Mouse (Mus musculus) midbrain, embryonic 16.5 days (tissue): Measurements from ENCODE around the gene Tex14. TPM values are rescaled to one million over a fixed set of nuclear protein-coding genes. Genes with fewer than 3 reads are reported as not detected.

Experiments used
- ATAC-seq: fragments of 200-750 bp; cut with Nextera tagmentation; 2 replicates; pipeline ENCODE4 v1.8.0; 2017; ENCODE audit warnings: moderate TSS enrichment
- H3K27ac ChIP-seq: fragments of 300-500 bp; sonication (generic); 2 replicates; pipeline ENCODE4 v1.5.1; 2014; ENCODE audit warnings: mild to moderate bottlenecking, low read length, mixed read lengths
- H3K27me3 ChIP-seq: fragments of 300-500 bp; sonication (generic); 2 replicates; pipeline ENCODE4 v1.6.1; 2014; ENCODE audit warnings: low read depth, low read length, mixed read lengths; ENCODE audit not compliant: control insufficient read depth, insufficient read depth
- H3K36me3 ChIP-seq: fragments of 300-500 bp; sonication (generic); 2 replicates; pipeline ENCODE4 v1.6.1; 2014; ENCODE audit warnings: mild to moderate bottlenecking, low read length, moderate library complexity, mixed read lengths; ENCODE audit not compliant: control insufficient read depth, insufficient read depth
- H3K4me1 ChIP-seq: fragments of 300-500 bp; sonication (generic); 2 replicates; pipeline ENCODE4 v1.6.1; 2014; ENCODE audit warnings: mild to moderate bottlenecking, low read length, mixed read lengths; ENCODE audit not compliant: control insufficient read depth, insufficient read depth
- H3K4me2 ChIP-seq: fragments of 300-500 bp; sonication (generic); 2 replicates; pipeline ENCODE4 v1.6.1; 2014; ENCODE audit warnings: mild to moderate bottlenecking, low read length, mixed read lengths
- H3K4me3 ChIP-seq: fragments of 300-500 bp; sonication (generic); 2 replicates; pipeline ENCODE4 v1.5.1; 2014; ENCODE audit warnings: low read depth, mild to moderate bottlenecking, low read length, moderate library complexity, mixed read lengths
- H3K9ac ChIP-seq: fragments of 300-500 bp; sonication (generic); 2 replicates; pipeline ENCODE4 v1.6.1; 2014; ENCODE audit warnings: low read depth, low read length, mixed read lengths
- H3K9me3 ChIP-seq: fragments of 300-500 bp; sonication (generic); replicated peaks from 2 replicates; pipeline ENCODE4 v1.6.1; 2014; ENCODE audit warnings: mild to moderate bottlenecking, low read length, mixed read lengths; ENCODE audit not compliant: control insufficient read depth, poor library complexity, severe bottlenecking
- WGBS: fragments of 180-500 bp; shearing (Covaris S2); extraction: QIAGEN DNeasy Blood & Tissue Kit; methylation state at CpG from one replicate; pipeline ENCODE4 v1.1.7; 2014; 5-methylcytosine and 5-hydroxymethylcytosine counted together
- polyA plus RNA-seq: library from polyadenylated mRNA; unstranded; fragments of >200 nt; fragmentation: Nextera tagmentation; extraction: Ambion mirVana; gene quantifications from 2 replicates; pipeline ENCODE4 v1.2.1, GENCODE M21; 2015

The Tex14 gene
- polyA plus RNA-seq, 1 experiment from 2014 or later, result 0.29 TPM

DNA sequence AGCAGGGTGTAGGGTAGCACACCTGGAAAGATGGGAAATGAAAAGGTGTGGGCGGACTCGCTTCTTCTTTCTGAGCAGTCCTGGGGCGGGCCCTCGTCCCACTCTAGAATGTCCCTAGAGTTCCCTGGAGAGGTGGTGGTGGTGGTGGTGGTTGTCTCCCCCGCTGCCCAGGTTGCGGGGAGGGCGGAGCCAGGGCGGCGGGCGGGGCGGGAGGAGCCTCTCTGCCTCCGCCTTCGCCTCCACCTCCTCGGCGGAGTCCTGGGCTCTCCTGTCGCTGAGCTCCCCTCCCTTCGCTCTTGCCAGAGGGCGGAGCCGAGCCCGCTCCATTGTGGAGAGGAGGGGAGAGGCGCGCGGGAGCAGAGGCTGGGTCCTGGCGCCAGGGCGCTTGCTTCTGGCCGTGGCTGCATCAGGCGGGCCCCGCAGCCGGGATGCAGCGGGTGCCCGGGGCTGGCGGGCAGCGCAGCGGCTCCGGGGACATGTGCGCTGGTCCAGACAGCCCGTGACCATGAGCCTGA is 190.5 kb downstream of the Tex14 start:
- Histone ChIP-seq H3K27me3 (no peaks in the 10 kb centered on the region), H3K9me3 (no peaks in the 10 kb centered on the region), H3K27ac (peak overlapping the region; percentile 74), H3K4me2 (peak overlapping the region; percentile 68), H3K4me3 (peak overlapping the region; percentile 54), H3K36me3 (peaks cover 25% of the 10 kb centered on the region), H3K4me1 (peaks cover 34% of the 10 kb centered on the region), H3K9ac (peak overlapping the region; percentile 82)
- 2% methylated on average over 26 of the region's 37 CpGs for WGBS
- ATAC-seq, result peak; percentile 49

DNA sequence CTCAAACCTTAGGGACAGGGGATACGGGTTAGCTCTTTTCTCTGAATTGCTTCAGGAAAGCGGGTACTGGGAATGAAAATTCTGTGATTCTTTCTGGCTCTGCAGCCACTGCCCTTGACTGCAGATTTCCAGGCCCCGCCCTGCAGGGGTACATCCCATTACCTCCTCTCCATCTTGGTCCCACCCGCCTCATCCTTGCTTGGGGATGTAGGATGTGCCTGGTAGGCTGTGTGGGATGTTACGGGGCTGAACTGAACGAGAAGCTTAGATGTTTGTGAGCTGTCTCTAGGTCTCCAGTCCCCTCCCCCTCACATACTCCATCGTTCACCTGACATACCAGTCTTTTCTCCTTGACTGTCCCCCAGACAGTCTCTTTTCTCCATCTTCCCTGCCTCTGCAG is 191.1 kb downstream of the Tex14 start:
- peaks cover 31% of the 10 kb centered on the region for H3K4me1 ChIP-seq
- H3K27ac ChIP-seq, result peak overlapping the region; percentile 74

DNA sequence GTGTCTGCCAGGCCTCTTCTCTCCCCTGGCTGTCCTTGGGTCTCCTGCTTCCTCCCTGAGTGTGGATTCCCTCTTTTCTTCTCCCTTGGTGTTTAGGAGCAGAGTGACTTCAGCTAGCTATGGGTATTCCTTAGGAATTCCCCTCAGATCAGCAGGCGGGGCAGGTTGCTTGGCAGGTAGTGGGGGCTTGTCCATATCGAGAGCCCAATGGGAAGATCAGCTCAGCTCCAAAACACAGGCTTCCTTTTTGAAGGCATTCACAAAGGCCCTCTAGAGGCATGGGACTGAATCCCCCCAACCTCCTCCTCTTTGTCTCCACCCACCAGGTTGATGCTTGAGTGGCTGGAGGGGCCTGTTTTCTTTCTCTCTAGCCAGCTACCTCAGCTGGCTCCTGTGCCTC is 191.6 kb downstream of the Tex14 start:
- peak overlapping the region; percentile 82 for H3K9ac ChIP-seq
- ATAC-seq, result no peak
- H3K4me1 ChIP-seq, result peaks cover 31% of the 10 kb centered on the region
- H3K27ac ChIP-seq, result peak overlapping the region; percentile 74
- no peaks in the 10 kb centered on the region for H3K9me3 ChIP-seq
- H3K4me3 ChIP-seq, result peak overlapping the region; percentile 54
- 18% methylated on average over 2 of the region's 2 CpGs for WGBS
- H3K4me2 ChIP-seq, result peak overlapping the region; percentile 68
- H3K27me3 ChIP-seq, result no peaks in the 10 kb centered on the region
- peaks cover 29% of the 10 kb centered on the region for H3K36me3 ChIP-seq

More for the DNA sequence above, 191.1 kb downstream of the Tex14 start:
- Histone ChIP-seq H3K36me3 (peaks cover 29% of the 10 kb centered on the region), H3K9me3 (no peaks in the 10 kb centered on the region), H3K9ac (peak overlapping the region; percentile 82), H3K4me2 (peak overlapping the region; percentile 68), H3K27me3 (no peaks in the 10 kb centered on the region), H3K4me3 (peak overlapping the region; percentile 54)
- no peak for ATAC-seq
- WGBS, result under 1% methylated on average over 7 of the region's 7 CpGs

DNA sequence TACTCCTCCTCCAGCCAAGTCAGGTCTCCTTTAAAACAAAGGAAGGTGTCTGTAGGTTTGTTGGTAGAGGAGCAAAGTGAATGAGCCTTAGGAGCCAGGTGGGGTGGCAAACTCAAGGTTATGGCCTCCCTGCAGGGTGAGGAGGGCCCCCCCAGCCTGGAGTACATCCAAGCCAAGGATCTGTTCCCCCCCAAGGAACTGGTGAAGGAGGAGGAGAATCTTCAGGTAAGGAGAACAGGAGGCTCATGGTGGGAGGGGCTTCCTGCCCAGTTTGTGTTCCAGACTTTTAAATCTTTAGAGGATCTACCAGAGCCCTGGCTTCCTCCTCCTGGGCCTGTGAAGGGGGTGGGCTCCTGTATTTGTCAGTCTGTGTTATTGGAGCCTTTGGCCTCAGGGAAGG is 192.2 kb downstream of the Tex14 start:
- peaks cover 35% of the 10 kb centered on the region for H3K36me3 ChIP-seq

DNA sequence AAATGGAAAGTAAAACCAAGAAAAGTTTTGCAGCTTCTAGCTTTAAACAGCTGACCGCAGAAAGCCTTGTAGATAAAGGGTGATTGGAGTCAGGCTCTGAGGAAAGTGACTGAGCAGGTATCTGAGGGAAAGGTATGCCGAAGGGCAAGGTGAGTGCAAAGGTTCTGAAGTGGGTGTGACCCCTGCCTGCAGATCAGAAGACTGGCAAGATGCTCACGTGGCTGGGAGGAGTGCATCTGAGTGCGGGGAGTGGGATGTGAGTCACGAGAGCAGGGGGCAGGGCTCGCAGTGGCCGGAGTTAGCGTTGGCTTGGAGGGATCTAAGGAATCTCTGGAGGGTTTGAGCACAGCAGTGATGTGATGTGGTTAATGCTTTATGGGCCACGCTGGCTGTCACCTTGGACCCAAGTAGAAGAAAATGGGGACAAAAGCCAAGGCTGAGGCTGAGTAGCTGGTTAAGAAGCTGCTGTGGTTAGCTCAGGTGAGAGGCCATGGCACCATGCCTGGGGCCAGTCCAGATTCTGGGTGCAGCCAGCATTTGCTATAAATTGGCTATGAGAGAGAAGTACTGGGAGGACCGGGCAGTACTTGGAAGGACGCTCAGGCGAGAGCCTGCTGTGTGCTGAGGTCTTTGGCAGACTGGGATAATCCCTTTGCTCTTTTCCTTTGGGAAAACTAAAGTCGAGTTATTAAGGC is 194.7 kb downstream of the Tex14 start:
- Histone ChIP-seq H3K9me3 (no peaks in the 10 kb centered on the region), H3K4me3 (no peak overlapping the region), H3K27ac (no peak overlapping the region), H3K36me3 (peaks cover 57% of the 10 kb centered on the region), H3K27me3 (no peaks in the 10 kb centered on the region), H3K4me1 (peaks cover 20% of the 10 kb centered on the region), H3K4me2 (no peak overlapping the region), H3K9ac (no peak overlapping the region)
- WGBS, result 87% methylated on average over 13 of the region's 13 CpGs
- ATAC-seq, result no peak

More for the DNA sequence above, 192.2 kb downstream of the Tex14 start:
- peak overlapping the region; percentile 82 for H3K9ac ChIP-seq
- no peak for ATAC-seq
- peak overlapping the region; percentile 54 for H3K4me3 ChIP-seq
- no peaks in the 10 kb centered on the region for H3K27me3 ChIP-seq
- peak overlapping the region; percentile 68 for H3K4me2 ChIP-seq
- H3K9me3 ChIP-seq, result no peaks in the 10 kb centered on the region
- H3K27ac ChIP-seq, result peak overlapping the region; percentile 74
- H3K4me1 ChIP-seq, result peaks cover 31% of the 10 kb centered on the region

DNA sequence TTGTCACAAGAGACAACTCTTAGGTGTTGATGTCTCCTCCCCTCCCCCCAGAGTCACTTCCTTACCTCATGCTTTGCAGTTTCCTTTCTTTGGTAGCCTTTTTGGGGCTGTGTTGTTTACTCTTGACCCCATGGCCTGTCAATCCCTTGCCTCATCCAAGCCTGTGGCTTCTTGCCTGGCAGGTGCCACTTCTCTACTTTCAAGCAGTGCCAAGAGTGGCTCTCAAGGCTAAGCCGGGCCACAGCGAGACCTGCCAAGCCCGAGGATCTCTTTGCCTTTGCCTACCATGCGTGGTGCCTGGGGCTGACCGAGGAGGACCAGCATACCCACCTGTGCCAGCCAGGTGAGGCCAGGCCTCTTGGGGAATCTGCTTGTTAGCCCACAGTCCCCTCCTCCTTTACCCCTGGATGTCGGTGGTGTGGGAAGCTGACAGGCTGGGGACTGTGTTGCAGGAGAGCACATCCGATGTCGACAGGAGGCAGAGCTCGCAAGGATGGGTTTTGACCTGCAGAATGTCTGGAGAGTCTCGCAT is 195.5 kb downstream of the Tex14 start:
- Histone ChIP-seq H3K27me3 (no peaks in the 10 kb centered on the region), H3K4me3 (no peak overlapping the region), H3K4me1 (peaks cover 12% of the 10 kb centered on the region), H3K9me3 (no peaks in the 10 kb centered on the region), H3K4me2 (no peak overlapping the region), H3K36me3 (peaks cover 66% of the 10 kb centered on the region), H3K9ac (no peak overlapping the region), H3K27ac (no peak overlapping the region)
- 96% methylated on average over 10 of the region's 10 CpGs for WGBS
- no peak for ATAC-seq

DNA sequence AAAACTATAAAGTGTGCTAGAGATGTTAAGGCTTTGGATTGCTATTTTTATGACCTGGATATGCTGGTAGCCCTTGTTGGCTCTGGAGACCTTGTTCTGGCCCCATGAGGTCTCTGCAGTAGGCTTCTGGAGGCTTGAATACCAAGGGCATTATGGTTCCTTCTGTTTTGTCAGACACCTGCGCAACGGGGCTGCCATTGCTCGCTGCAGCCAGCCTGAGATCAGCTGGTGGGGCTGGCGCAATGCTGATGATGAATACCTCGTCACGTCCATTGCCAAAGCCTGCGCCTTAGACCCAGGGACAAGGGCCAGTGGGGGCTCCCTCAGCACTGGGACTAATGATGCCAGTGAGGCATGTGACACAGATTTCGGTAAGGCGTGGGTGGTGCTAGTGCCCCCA is 197.4 kb downstream of the Tex14 start:
- peaks cover 76% of the 10 kb centered on the region for H3K36me3 ChIP-seq
- H3K27ac ChIP-seq, result no peak overlapping the region
- WGBS, result 96% methylated on average over 9 of the region's 9 CpGs
- ATAC-seq, result no peak
- no peak overlapping the region for H3K9ac ChIP-seq
- peaks cover 2% of the 10 kb centered on the region; the same call in 1 of the 2 replicates for H3K4me1 ChIP-seq
- H3K27me3 ChIP-seq, result no peaks in the 10 kb centered on the region
- no peaks in the 10 kb centered on the region for H3K9me3 ChIP-seq
- no peak overlapping the region for H3K4me3 ChIP-seq
- no peak overlapping the region for H3K4me2 ChIP-seq

DNA sequence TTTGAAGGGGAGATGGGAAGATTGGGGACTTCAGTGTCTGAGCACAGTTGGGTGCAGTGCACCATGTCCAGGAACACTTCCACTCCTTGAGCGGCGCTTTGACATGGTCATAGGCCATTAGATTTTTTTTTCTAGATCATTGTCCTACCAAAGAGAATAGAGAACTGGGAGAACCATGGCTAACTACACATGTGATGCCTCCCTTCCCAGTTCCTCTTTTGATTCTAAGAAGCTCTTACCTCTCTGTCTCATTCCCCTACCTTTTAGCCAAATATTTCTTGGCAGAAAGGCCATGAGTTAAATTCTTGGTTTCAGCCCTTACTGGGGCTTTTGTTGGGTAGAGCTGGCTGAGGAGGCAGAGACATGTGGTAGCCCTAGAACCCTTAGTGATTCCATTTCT is 198.7 kb downstream of the Tex14 start:
- no peak for ATAC-seq
- H3K4me1 ChIP-seq, result no peaks in the 10 kb centered on the region
- peaks cover 76% of the 10 kb centered on the region for H3K36me3 ChIP-seq
- no peaks in the 10 kb centered on the region for H3K27me3 ChIP-seq
- H3K9me3 ChIP-seq, result no peaks in the 10 kb centered on the region
- WGBS, result 91% methylated on average over 2 of the region's 2 CpGs
- H3K27ac ChIP-seq, result no peak overlapping the region
- no peak overlapping the region for H3K4me2 ChIP-seq
- H3K4me3 ChIP-seq, result no peak overlapping the region
- no peak overlapping the region for H3K9ac ChIP-seq
